Mouse (Mus musculus) WW6 (cell line): ENCODE results near the gene Thoc5.

Experiments
- DNase-seq: peaks from one replicate; pipeline ENCODE4 v3.0.0-alpha.2; 2013; ENCODE audit warnings: low read depth, low spot score

The Thoc5 gene

GRCm38 (mm10) chr11:4894848-4895816, at the start of gene Thoc5:
Gene Thoc5, plus strand, starts transcription at chr11:4895320.
- peak; percentile 53 for DNase-seq

GRCm38 (mm10) chr11:4848483-4849248, 46.5 kb upstream of the Thoc5 start:
- DNase-seq = no peak

GRCm38 (mm10) chr11:4849258-4849943, 45.7 kb upstream of the Thoc5 start, which contains the start of gene Nf2:
Gene Nf2, minus strand, starts transcription at chr11:4849536.
- DNase-seq = peak; percentile 100

- no peak for DNase-seq
Observed at GRCm38 (mm10) chr11:4850404-4850803, 44.7 kb upstream of the Thoc5 start.

GRCm38 (mm10) chr11:4853021-4853420, 42.1 kb upstream of the Thoc5 start:
- no peak for DNase-seq

- no peak for DNase-seq
Observed at GRCm38 (mm10) chr11:4854181-4854580, 40.9 kb upstream of the Thoc5 start.

DNA sequence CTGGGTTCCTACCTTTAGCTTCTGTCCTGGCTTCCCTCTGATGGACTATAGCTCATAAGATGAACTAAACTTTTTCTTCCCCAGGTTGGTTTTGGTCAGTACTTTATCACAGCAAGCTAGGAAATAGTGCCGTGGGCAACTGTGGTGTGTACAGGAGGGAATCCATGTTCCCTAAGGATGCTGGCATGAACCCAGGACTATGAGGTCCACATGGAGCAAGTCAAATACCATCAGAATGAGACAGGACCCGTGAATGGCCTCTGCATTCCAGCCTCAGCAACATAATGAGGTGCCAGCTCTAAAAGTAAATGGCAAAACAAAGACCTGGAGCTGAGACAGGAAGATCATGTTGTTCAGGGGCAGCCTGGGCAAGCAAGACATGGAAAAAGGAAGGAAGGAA, 36.7 kb upstream of the Thoc5 start:
- DNase-seq = no peak

DNA sequence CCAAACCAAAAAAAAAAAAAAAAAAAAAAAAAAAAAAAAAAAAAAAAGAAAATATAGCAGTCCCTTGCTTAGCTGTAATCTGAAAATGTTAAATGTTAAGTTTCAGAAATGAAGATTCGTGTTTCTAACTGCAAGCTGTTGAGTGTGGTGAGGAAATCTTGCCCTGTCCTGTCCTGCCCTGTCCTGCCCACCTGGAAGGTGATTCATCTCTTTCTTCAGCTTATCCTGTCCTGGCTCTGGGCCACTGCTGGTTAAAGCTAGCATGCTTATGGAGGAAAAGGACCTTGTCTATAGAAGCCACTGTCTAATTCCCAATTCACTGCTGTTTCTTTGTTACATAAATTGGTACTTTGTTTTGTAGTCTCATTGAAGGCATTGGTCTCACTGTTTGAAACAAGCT, 34.1 kb upstream of the Thoc5 start:
- DNase-seq = no peak

- DNase-seq = no peak
Observed at GRCm38 (mm10) chr11:4861816-4862604, 33.1 kb upstream of the Thoc5 start.

DNA sequence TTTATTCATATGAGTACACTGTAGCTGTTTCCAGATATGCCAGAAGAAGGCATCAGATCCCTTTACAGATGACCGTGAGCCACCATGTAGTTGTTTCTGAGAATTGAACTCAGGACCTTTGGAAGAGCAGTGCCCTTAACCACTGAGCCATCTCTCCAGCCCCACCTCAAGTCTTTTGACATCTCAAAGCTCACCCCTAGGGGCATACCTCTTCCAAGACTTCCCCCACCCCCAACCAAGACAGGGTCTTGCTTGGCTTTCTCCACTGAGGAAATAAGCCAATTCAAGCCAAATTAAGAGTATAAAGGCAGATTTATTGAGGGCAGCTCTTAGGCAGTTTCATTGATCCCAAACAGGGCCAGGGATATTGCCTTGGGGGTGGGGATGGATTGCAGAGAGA, 32.4 kb upstream of the Thoc5 start:
- DNase-seq = no peak

GRCm38 (mm10) chr11:4865645-4866251, 29.4 kb upstream of the Thoc5 start:
- DNase-seq = peak; percentile 71

DNA sequence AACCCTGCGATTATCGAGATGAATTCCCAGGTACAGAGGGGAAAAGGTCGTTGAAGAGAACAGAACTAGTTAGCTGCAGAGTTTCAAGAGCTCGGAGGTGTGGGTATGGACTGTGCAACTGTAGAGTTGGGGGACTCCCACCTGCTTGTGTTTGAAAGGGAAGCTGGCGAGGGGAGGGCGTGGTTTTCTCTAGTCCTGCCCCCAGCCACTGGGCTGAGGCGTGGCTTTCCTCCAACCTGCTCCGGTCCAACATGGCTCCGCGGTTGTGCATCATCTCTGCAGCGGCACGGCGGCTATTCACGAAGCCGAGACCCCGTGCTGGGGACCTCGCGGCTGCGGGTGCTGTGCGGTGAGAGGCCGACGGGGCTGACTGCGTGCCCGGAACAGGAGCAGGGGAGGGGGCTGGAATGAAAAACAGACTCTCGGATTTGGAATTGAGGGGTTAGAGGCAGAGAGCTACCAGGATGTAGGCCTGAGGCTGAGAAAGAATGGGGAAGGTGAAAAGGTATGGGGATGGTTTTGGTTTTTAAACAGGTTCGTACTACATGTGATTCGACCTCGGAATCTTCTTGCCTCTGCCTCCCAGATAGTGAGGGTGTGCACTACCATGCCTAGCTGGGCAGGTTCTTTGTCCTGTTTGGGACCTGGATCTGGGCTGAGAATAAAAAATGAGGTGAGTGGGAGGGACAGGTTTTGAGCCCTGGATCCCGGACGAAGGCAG, 21.2 kb upstream of the Thoc5 start, which contains the start of gene Nipsnap1:
TSS of gene Nipsnap1 (plus strand) at position 197 of the 721 bp plus-strand sequence.
- peak; percentile 88 for DNase-seq

DNA sequence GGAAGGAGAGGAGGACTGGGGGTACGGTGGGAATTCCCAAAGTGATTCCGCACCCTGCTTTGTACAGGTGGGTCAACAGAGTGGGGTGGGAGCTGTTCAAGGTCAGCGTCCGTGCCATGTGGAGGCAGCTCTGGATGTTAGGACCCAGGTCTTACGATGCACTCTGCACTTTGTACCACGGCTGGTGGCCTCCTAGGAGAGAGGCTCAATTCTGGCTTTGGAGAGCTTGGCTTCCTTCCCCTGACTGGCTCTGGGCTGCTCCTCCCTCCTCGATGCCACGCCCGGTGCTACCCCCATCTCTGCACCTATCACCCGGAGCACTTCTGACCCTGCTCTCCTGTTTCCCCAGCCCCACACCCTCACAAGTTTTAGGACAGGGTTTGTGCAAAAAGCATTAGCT, 20.6 kb upstream of the Thoc5 start:
- no peak for DNase-seq

GRCm38 (mm10) chr11:4881087-4881486, 14.0 kb upstream of the Thoc5 start:
- DNase-seq = no peak

GRCm38 (mm10) chr11:4882892-4883627, 12.1 kb upstream of the Thoc5 start:
- DNase-seq = peak; percentile 79

DNA sequence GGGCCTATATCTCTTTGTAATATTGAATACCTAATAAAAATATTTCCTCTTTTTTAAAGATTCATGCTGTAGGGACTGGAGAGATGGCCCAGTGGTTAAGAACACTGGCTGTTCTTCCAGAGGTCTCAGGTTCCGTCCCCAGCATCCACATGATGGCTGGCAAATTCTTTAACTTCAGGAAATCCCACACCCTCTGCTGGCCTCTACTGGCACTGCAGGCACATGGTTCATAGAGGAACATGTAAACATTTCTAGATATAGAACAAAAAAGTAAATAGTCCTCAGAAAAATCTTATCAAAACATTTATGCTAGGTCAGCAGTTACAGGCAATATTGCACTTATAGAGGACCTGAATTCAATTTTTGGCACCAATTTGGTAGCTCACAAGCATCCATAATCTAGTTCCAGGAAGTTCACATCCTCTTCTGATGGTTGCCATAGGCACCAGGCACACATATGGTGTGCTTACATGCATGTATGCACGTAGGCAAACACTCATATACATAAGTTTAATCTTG, 9.7 kb upstream of the Thoc5 start:
- no peak for DNase-seq

GRCm38 (mm10) chr11:4886987-4887386, 8.1 kb upstream of the Thoc5 start:
- DNase-seq = no peak

DNA sequence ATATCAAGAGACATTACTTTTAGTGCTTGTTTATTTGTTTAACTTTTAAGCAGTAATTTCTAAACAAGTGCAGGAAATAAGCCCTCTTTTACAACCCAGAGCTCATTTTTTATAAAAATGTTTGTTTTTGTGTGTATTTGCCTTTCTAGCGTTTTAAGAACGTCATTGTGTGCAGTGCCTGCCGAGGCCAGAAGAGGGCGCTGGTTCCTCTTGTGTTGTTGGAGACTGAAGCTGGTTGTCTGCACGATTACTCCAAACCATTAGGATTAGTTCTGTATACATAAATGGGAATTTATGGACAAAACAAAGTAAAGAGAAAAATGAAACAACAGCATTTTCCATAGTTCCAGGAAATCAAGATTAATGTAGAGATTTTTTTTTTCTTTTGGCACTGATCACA, 5.3 kb downstream of the Thoc5 start:
- DNase-seq = peak; percentile 60

GRCm38 (mm10) chr11:4901956-4902355, 6.8 kb downstream of the Thoc5 start:
- no peak for DNase-seq
